14 mouse cellular contexts compared by ENCODE assay signal in genomic region chr7:49907191-49908171, GRCm38 (mm10). TPM values are rescaled to one million over a fixed set of nuclear protein-coding genes. Genes with fewer than 3 reads are reported as not detected.
DNase-seq lines count a peak whose midpoint lies in the region; ATAC-seq and TF ChIP-seq lines count a peak whose summit lies in the region.
"Had no signal": no experiment of that assay in that cellular context is flagged by ENCODE, and none has a peak within 500 bp of the region (broad histone marks: within the 10 kb centered on the region; RNA-seq: fewer than 3 reads in every experiment).

No protein-coding gene starts in this region.

- H3K9ac ChIP-seq in forebrain, embryonic 13.5 days: no peak overlapping the region
- H3K9ac ChIP-seq in forebrain, embryonic 14.5 days (ENCODE audit: low read length): no peak overlapping the region
- no peak overlapping the region for H3K9ac ChIP-seq in midbrain, embryonic 14.5 days (replicated peaks; ENCODE audit: low read length)
- H3K9ac ChIP-seq in intestine, postnatal 0 days (ENCODE audit: low read depth, low read length): no peak overlapping the region
- H3K9ac ChIP-seq: liver, embryonic 12.5 days had no signal

- H3K4me3 ChIP-seq in forebrain, embryonic 13.5 days: no peak overlapping the region
- no peak overlapping the region for H3K4me3 ChIP-seq in forebrain, embryonic 14.5 days (ENCODE audit: low read depth, low read length)
- H3K4me3 ChIP-seq in midbrain, embryonic 14.5 days (replicated peaks; ENCODE audit: low read depth, low read length): 0 out of 2 replicates have a peak overlapping the region, but pooled peaks have one; percentile 0
- no peak overlapping the region for H3K4me3 ChIP-seq in intestine, postnatal 0 days (ENCODE audit: low read depth, low read length)
- H3K4me3 ChIP-seq: liver, embryonic 12.5 days had no signal

- H3K4me1 ChIP-seq in forebrain, embryonic 13.5 days: peaks cover 12% of the 10 kb centered on the region
- 0 out of 2 replicates have a peak, but pooled peaks cover 2% of the 10 kb centered on the region for H3K4me1 ChIP-seq in forebrain, embryonic 14.5 days (ENCODE audit: control insufficient read depth, insufficient read depth, low read length)
- peaks cover 6% of the 10 kb centered on the region for H3K4me1 ChIP-seq in midbrain, embryonic 14.5 days (ENCODE audit: control insufficient read depth, insufficient read depth, low read length)
- H3K4me1 ChIP-seq in intestine, postnatal 0 days (replicated peaks; ENCODE audit: control insufficient read depth, insufficient read depth, low read length): no peaks in the 10 kb centered on the region
- H3K4me1 ChIP-seq: liver, embryonic 12.5 days had no signal

- TF ChIP-seq CTCF in intestine, postnatal 0 days (IDR thresholded peaks at IDR 0.05; ENCODE audit: low read depth): no peak

- 2% methylated on average over 28 of the region's 28 CpGs for WGBS in forebrain, embryonic 13.5 days
- 2% methylated on average over 28 of the region's 28 CpGs for WGBS in forebrain, embryonic 14.5 days
- WGBS in midbrain, embryonic 14.5 days: 2% methylated on average over 28 of the region's 28 CpGs
- WGBS in intestine, postnatal 0 days: 3% methylated on average over 28 of the region's 28 CpGs

- H3K4me2 ChIP-seq in forebrain, embryonic 13.5 days: no peak overlapping the region
- H3K4me2 ChIP-seq in forebrain, embryonic 14.5 days (ENCODE audit: low read length): no peak overlapping the region
- peak overlapping the region; percentile 28 for H3K4me2 ChIP-seq in midbrain, embryonic 14.5 days (ENCODE audit: low read length)
- H3K4me2 ChIP-seq in intestine, postnatal 0 days (replicated peaks; ENCODE audit: low read depth): no peak overlapping the region
- H3K4me2 ChIP-seq: heart, embryonic 11.5 days; liver, embryonic 12.5 days had no signal

- no peak for DNase-seq in forebrain, embryonic 14.5 days (ENCODE audit: low spot score)
- peak; percentile 54 for DNase-seq in retina, postnatal 1 day
- no peak for DNase-seq in retina, embryonic 14.5 days (ENCODE audit: low spot score)
- peak; percentile 68 for DNase-seq in midbrain, embryonic 14.5 days
- DNase-seq in urinary bladder, postnatal 4 days (ENCODE audit: low spot score in 2 of 2): no peak
- DNase-seq in testis, postnatal 14 days (ENCODE audit: low spot score): no peak
- DNase-seq: cerebellum, adult 11-12 months; gastrocnemius, postnatal 10 days; lung, postnatal 10 days had no signal

- no peaks in the 10 kb centered on the region for H3K36me3 ChIP-seq in forebrain, embryonic 13.5 days (ENCODE audit: poor library complexity, severe bottlenecking)
- no peaks in the 10 kb centered on the region for H3K36me3 ChIP-seq in forebrain, embryonic 14.5 days (ENCODE audit: control insufficient read depth, insufficient read depth, low read length)
- no peaks in the 10 kb centered on the region for H3K36me3 ChIP-seq in midbrain, embryonic 14.5 days (ENCODE audit: control insufficient read depth, insufficient read depth, low read length)
- no peaks in the 10 kb centered on the region for H3K36me3 ChIP-seq in intestine, postnatal 0 days (ENCODE audit: control insufficient read depth, insufficient read depth)
- H3K36me3 ChIP-seq: liver, embryonic 12.5 days had no signal

- H3K27ac ChIP-seq in forebrain, embryonic 13.5 days: no peak overlapping the region
- H3K27ac ChIP-seq in forebrain, embryonic 14.5 days (ENCODE audit: low read depth, low read length): no peak overlapping the region
- H3K27ac ChIP-seq in midbrain, embryonic 14.5 days (replicated peaks; ENCODE audit: low read depth, low read length): no peak overlapping the region; the same call in 1 of the 2 replicates
- H3K27ac ChIP-seq in intestine, postnatal 0 days (ENCODE audit: low read depth, low read length): no peak overlapping the region
- H3K27ac ChIP-seq: liver, embryonic 12.5 days had no signal

- peak; percentile 19; the same call in 1 of the 2 replicates for ATAC-seq in forebrain, embryonic 13.5 days
- no peak for ATAC-seq in forebrain, embryonic 14.5 days
- peak; percentile 52 for ATAC-seq in midbrain, embryonic 14.5 days (ENCODE audit: low FRiP score, low TSS enrichment)
- ATAC-seq in intestine, postnatal 0 days: no peak
- ATAC-seq: liver, embryonic 12.5 days had no signal

- no peaks in the 10 kb centered on the region for H3K9me3 ChIP-seq in forebrain, embryonic 13.5 days (replicated peaks)
- H3K9me3 ChIP-seq in forebrain, embryonic 14.5 days (replicated peaks; ENCODE audit: control insufficient read depth, low read length): no peaks in the 10 kb centered on the region
- no peaks in the 10 kb centered on the region for H3K9me3 ChIP-seq in midbrain, embryonic 14.5 days (ENCODE audit: control insufficient read depth, low read length)
- H3K9me3 ChIP-seq in intestine, postnatal 0 days (ENCODE audit: control insufficient read depth): no peaks in the 10 kb centered on the region
- H3K9me3 ChIP-seq: liver, embryonic 12.5 days had no signal

- H3K27me3 ChIP-seq in forebrain, embryonic 13.5 days: peaks cover 99% of the 10 kb centered on the region
- H3K27me3 ChIP-seq in forebrain, embryonic 14.5 days (replicated peaks; ENCODE audit: control insufficient read depth, insufficient read depth, low read length): peaks cover 79% of the 10 kb centered on the region
- peaks cover 79% of the 10 kb centered on the region for H3K27me3 ChIP-seq in midbrain, embryonic 14.5 days (ENCODE audit: control insufficient read depth, insufficient read depth, low read length)
- H3K27me3 ChIP-seq in intestine, postnatal 0 days (replicated peaks; ENCODE audit: control insufficient read depth, insufficient read depth, low read length): peaks cover 78% of the 10 kb centered on the region

RNA-seq across cellular contexts. Expression of gene Slc6a5, which starts 2.5 kb away (rescaled TPM):
- 0.08 TPM in 1 of 2 replicates, not detected in the other for polyA plus RNA-seq in forebrain, embryonic 13.5 days (2015; fragmentation: Nextera tagmentation; extraction: Ambion mirVana)
- not detected in 2 replicates for polyA plus RNA-seq in forebrain, embryonic 14.5 days (2014; fragmentation: Nextera tagmentation; extraction: Ambion mirVana)
- 0.34 and 0.46 TPM in 2 replicates for polyA plus RNA-seq in midbrain, embryonic 14.5 days (2014; fragmentation: Nextera tagmentation; extraction: Ambion mirVana)
- not detected in 2 replicates for polyA plus RNA-seq in intestine, postnatal 0 days (2015; fragmentation: Nextera tagmentation; extraction: Ambion mirVana)
- polyA plus RNA-seq: heart, embryonic 11.5 days; liver, embryonic 12.5 days; spleen, adult 2 months had no signal

Comparison
In these comparisons a context has a peak if more than half of its experiments do, and no peak if none do; other contexts are left out.
1. ATAC-seq: peak in forebrain, embryonic 13.5 days (single experiment) and midbrain, embryonic 14.5 days (single experiment); none in forebrain, embryonic 14.5 days (single experiment) and intestine, postnatal 0 days (single experiment).
2. DNase-seq: peak in retina, postnatal 1 day (single experiment) and midbrain, embryonic 14.5 days (single experiment); none in forebrain, embryonic 14.5 days (single experiment), retina, embryonic 14.5 days (single experiment), urinary bladder, postnatal 4 days (0 of 2) and testis, postnatal 14 days (single experiment).